Mouse (Mus musculus) erythroblast, adult 5-6 weeks (primary cell): Measurements from ENCODE around the gene Crebbp. TPM values are rescaled to one million over a fixed set of nuclear protein-coding genes. Genes with fewer than 3 reads are reported as not detected.

ENCODE experiments used
- ATAC-seq: replicated peaks from 2 replicates; pipeline ENCODE4 v1.8.0; 2016; ENCODE audit warnings: moderate number of reproducible peaks, mild to moderate bottlenecking, moderate TSS enrichment, inconsistent platforms; ENCODE audit not compliant: poor library complexity, low FRiP score, severe bottlenecking
- total RNA-seq, 2 experiments: library from RNA; stranded (forward) in 1 of 2; stranded (reverse) in 1 of 2; fragments of 150-400 nt in 1 of 2; fragments of 200-764, 138-1000 nt in 1 of 2; gene quantifications; 2 replicates each; pipeline versions ENCODE4 v1.2.3 to v1.2.4; 2015 to 2017; ENCODE audit warnings: low replicate concordance in 2 of 2

Gene Crebbp
- total RNA-seq, 2 experiments from 2014 or later: 61.3 to 88.4 TPM

- ATAC-seq: no peak
Observed at GRCm38 (mm10) chr16:4064945-4065344, 148.9 kb downstream of the Crebbp start.

- no peak for ATAC-seq
Observed at GRCm38 (mm10) chr16:4053811-4054210, 160.0 kb downstream of the Crebbp start.

GRCm38 (mm10) chr16:4052601-4053000 lies 161.2 kb downstream of the Crebbp start:
- no peak for ATAC-seq

- no peak for ATAC-seq
Observed at GRCm38 (mm10) chr16:4045524-4045923, 168.3 kb downstream of the Crebbp start.

GRCm38 (mm10) chr16:4044093-4044492 lies 169.7 kb downstream of the Crebbp start:
- no peak for ATAC-seq

- no peak for ATAC-seq
Observed at GRCm38 (mm10) chr16:4041646-4042045, 172.2 kb downstream of the Crebbp start.

GRCm38 (mm10) chr16:4040206-4040605 lies 173.6 kb downstream of the Crebbp start:
- ATAC-seq: no peak

- no peak for ATAC-seq
Observed at GRCm38 (mm10) chr16:4037690-4038089, 176.1 kb downstream of the Crebbp start.

- ATAC-seq: no peak
Observed at GRCm38 (mm10) chr16:4036807-4037206, 177.0 kb downstream of the Crebbp start, which contains the start of gene Dnase1. Gene Dnase1 (plus strand): TSS chr16:4036942.

GRCm38 (mm10) chr16:4035575-4035974 lies 178.2 kb downstream of the Crebbp start:
- ATAC-seq: no peak

GRCm38 (mm10) chr16:4034476-4034875 lies 179.3 kb downstream of the Crebbp start:
- no peak for ATAC-seq

- no peak for ATAC-seq
Observed at GRCm38 (mm10) chr16:4033971-4034370, 179.8 kb downstream of the Crebbp start.

- no peak for ATAC-seq
Observed at GRCm38 (mm10) chr16:4032341-4032748, 181.5 kb downstream of the Crebbp start.

GRCm38 (mm10) chr16:4031441-4032274 lies 182.1 kb downstream of the Crebbp start:
- ATAC-seq: no peak

Other genes starting within 250 kb of the Crebbp start
- 0.42 TPM in 1 of 2 replicates, not detected in the other for gene Nlrc3, start 237.4 kb downstream of the Crebbp start, total RNA-seq (2015; ENCODE audit: low replicate concordance)
- gene Nlrc3, start 237.4 kb downstream of the Crebbp start, total RNA-seq (2017; ENCODE audit: low replicate concordance): 0.56 TPM in 1 of 2 replicates, not detected in the other
- gene Slx4, start 210.2 kb downstream of the Crebbp start, total RNA-seq (2015; ENCODE audit: low replicate concordance): 16.7 and 28.2 TPM in 2 replicates
- gene Slx4, start 210.2 kb downstream of the Crebbp start, total RNA-seq (2017; ENCODE audit: low replicate concordance): 14.1 and 17.3 TPM in 2 replicates
- gene Dnase1, start 177.1 kb downstream of the Crebbp start, total RNA-seq (2015; ENCODE audit: low replicate concordance): not detected in 2 replicates
- not detected in 2 replicates for gene Dnase1, start 177.1 kb downstream of the Crebbp start, total RNA-seq (2017; ENCODE audit: low replicate concordance)
- 14.6 and 15.0 TPM in 2 replicates for gene Trap1, start 136.2 kb downstream of the Crebbp start, total RNA-seq (2015; ENCODE audit: low replicate concordance)
- gene Trap1, start 136.2 kb downstream of the Crebbp start, total RNA-seq (2017; ENCODE audit: low replicate concordance): 13.5 and 17.7 TPM in 2 replicates
- 0.19 and 1.5 TPM in 2 replicates for gene Adcy9, start 206.5 kb upstream of the Crebbp start, total RNA-seq (2015; ENCODE audit: low replicate concordance)
- 1.2 and 3.1 TPM in 2 replicates for gene Adcy9, start 206.5 kb upstream of the Crebbp start, total RNA-seq (2017; ENCODE audit: low replicate concordance)